Mouse (Mus musculus) liver, embryonic 15.5 days (tissue): Measurements from ENCODE around the gene Asic4. TPM values are rescaled to one million over a fixed set of nuclear protein-coding genes. Genes with fewer than 3 reads are reported as not detected.

ENCODE experiments used
- ATAC-seq: fragments of 200-750 bp; cut with Nextera tagmentation; 2 replicates; pipeline ENCODE4 v1.8.0; 2017; ENCODE audit warnings: moderate number of reproducible peaks, mild to moderate bottlenecking, moderate library complexity; ENCODE audit not compliant: insufficient read depth
- H3K27ac ChIP-seq: fragments of 300-500 bp; sonication (generic); replicated peaks from 2 replicates; pipeline ENCODE4 v1.5.1; 2015; ENCODE audit warnings: mild to moderate bottlenecking, inconsistent platforms
- H3K27me3 ChIP-seq: fragments of 300-500 bp; sonication (generic); 2 replicates; pipeline ENCODE4 v1.6.1; 2015; ENCODE audit warnings: mild to moderate bottlenecking, inconsistent platforms
- H3K36me3 ChIP-seq: fragments of 300-500 bp; sonication (generic); replicated peaks from 2 replicates; pipeline ENCODE4 v1.6.1; 2015; ENCODE audit warnings: moderate library complexity, mild to moderate bottlenecking, inconsistent platforms
- H3K4me1 ChIP-seq: fragments of 300-500 bp; sonication (generic); replicated peaks from 2 replicates; pipeline ENCODE4 v1.6.1; 2015; ENCODE audit warnings: inconsistent platforms
- H3K4me2 ChIP-seq: fragments of 300-500 bp; sonication (generic); 2 replicates; pipeline ENCODE4 v1.6.1; 2015; ENCODE audit warnings: moderate library complexity, mild to moderate bottlenecking, inconsistent platforms
- H3K4me3 ChIP-seq: fragments of 300-500 bp; sonication (generic); replicated peaks from 2 replicates; pipeline ENCODE4 v1.5.1; 2015; ENCODE audit warnings: mild to moderate bottlenecking, inconsistent platforms
- H3K9ac ChIP-seq: fragments of 300-500 bp; sonication (generic); 2 replicates; pipeline ENCODE4 v1.6.1; 2015; ENCODE audit warnings: moderate library complexity, mild to moderate bottlenecking, inconsistent platforms
- H3K9me3 ChIP-seq: fragments of 300-500 bp; sonication (generic); replicated peaks from 2 replicates; pipeline ENCODE4 v1.6.1; 2016; ENCODE audit warnings: inconsistent platforms
- whole genome bisulfite sequencing: fragments of 180-500 bp; shearing (Covaris S2); methylation state at CpG from one replicate; pipeline ENCODE4 v1.1.7; 2015; ENCODE audit warnings: mixed read lengths; ENCODE audit not compliant: insufficient replicate concordance; 5-methylcytosine and 5-hydroxymethylcytosine counted together
- polyA plus RNA-seq: library from polyadenylated mRNA; unstranded; fragments of >200 nt; fragmentation: Nextera tagmentation; extraction: Ambion mirVana; gene quantifications from 2 replicates; pipeline ENCODE4 v1.2.1, GENCODE M21; 2015

Gene Asic4
- polyA plus RNA-seq: 0.05 TPM in 1 of 2 replicates, not detected in the other

DNA sequence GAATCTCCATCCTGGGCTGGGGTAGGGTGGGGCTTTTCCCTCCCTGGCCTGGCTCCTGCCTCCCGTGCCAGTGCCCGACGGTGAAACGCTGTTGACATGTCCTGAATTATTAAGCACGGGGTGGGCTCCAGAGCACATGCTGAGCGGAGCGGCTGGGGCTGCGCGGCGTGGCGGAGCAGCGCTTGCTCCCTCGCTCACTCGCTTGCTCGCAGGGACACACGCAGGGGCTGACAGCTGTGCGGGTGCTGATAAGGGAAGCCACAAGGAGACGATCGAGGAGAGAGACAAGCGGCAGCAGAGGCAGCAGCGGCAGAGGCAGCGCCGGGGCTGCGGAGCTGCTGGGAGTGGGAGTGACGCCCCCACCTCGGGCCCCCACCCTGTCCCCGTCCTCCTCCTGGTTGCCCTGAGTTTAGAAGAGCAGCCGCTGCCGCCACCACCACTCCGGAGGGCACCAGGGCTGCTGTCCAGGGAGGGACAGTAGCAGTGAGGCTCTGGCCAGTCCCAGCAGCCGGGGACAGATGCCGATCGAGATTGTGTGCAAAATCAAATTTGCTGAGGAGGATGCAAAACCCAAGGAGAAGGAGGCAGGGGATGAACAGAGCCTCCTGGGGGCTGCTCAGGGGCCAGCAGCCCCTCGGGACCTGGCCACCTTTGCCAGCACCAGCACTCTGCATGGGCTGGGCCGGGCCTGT lies at the start of gene Asic4:
Asic4 (plus strand) TSS at position 123 of the 692 bp plus-strand sequence.
- peak within 1 kb of the TSS; percentile 66 for H3K4me2 ChIP-seq
- H3K4me3 ChIP-seq: peak within 1 kb of the TSS; percentile 38
- no peak within 1 kb of the TSS for H3K27ac ChIP-seq
- no peaks in the 10 kb centered on the region for H3K36me3 ChIP-seq
- H3K9me3 ChIP-seq: no peaks in the 10 kb centered on the region
- WGBS: 2% methylated on average over 35 of the region's 35 CpGs
- peak; percentile 43; the same call in 1 of the 2 replicates for ATAC-seq
- peaks cover 57% of the 10 kb centered on the region for H3K4me1 ChIP-seq
- H3K9ac ChIP-seq: 0 out of 2 replicates have a peak within 1 kb of the TSS, but pooled peaks have one; percentile 8
- H3K27me3 ChIP-seq: peaks cover 99% of the 10 kb centered on the region

DNA sequence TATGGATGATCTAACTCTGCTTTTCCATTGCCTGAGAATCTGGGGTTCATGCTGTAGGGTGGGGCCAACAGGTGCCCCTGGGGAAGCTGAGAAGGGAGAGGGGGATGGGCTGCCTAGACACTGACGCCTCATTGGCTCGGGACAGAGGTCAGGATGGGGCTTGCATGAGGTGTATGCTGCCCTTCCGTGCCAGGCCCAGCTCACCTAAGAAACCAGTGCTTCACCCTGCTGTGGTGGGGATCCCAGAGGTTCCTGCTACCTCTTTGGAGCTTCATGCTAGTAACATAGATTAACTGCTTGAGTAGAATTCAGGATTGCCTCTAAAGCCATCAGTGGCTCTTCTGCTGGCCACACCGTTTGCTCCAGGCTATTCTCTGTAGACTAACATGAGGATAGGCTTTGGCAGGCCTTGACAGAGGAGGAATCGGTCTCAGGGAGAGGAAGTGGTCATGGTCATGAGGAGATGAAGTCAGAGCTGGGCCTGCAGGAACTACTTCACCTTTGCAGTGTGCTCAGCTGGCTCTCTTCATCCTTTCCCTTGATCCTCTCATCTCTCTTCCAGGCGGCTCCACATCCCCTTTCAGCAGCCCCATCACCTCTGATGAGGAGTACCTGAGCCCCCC lies 49.6 kb upstream of the Asic4 start:
- peaks cover 5% of the 10 kb centered on the region; the same call in 1 of the 2 replicates for H3K27me3 ChIP-seq
- H3K4me1 ChIP-seq: peaks cover 19% of the 10 kb centered on the region
- H3K4me3 ChIP-seq: peak overlapping the region; percentile 16
- H3K27ac ChIP-seq: no peak overlapping the region
- H3K36me3 ChIP-seq: no peaks in the 10 kb centered on the region
- no peak overlapping the region for H3K9ac ChIP-seq
- peak overlapping the region; percentile 40 for H3K4me2 ChIP-seq
- no peaks in the 10 kb centered on the region for H3K9me3 ChIP-seq
- WGBS: 19% methylated on average over 6 of the region's 6 CpGs
- ATAC-seq: peak; percentile 20; the same call in 1 of the 2 replicates

DNA sequence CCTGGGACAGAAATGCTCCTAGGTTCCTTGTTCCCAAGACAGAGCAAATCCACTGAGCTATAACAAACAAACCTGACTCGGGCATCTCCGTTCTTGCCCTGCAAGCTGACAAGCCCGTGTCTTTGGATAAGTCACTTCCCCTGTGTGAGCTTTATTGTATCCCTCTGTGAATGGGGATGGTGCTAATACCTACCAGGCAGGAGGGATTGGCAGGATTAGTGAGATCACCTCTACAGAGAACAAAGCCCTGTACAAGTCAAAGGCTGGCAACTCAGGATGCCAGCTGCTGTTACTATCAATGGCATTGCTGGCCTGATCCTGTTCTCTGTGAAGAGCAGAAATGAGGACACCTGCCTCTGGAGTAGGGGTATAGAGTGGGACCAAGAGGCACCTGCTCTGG lies 44.7 kb upstream of the Asic4 start:
- 62% methylated on average over 3 of the region's 3 CpGs for WGBS
- H3K36me3 ChIP-seq: no peaks in the 10 kb centered on the region
- no peak overlapping the region for H3K27ac ChIP-seq
- no peaks in the 10 kb centered on the region; the same call in 1 of the 2 replicates for H3K27me3 ChIP-seq
- H3K4me1 ChIP-seq: 0 out of 2 replicates have a peak, but pooled peaks cover 2% of the 10 kb centered on the region
- H3K4me3 ChIP-seq: no peak overlapping the region
- no peak overlapping the region for H3K4me2 ChIP-seq
- no peak for ATAC-seq
- H3K9ac ChIP-seq: no peak overlapping the region
- H3K9me3 ChIP-seq: no peaks in the 10 kb centered on the region

DNA sequence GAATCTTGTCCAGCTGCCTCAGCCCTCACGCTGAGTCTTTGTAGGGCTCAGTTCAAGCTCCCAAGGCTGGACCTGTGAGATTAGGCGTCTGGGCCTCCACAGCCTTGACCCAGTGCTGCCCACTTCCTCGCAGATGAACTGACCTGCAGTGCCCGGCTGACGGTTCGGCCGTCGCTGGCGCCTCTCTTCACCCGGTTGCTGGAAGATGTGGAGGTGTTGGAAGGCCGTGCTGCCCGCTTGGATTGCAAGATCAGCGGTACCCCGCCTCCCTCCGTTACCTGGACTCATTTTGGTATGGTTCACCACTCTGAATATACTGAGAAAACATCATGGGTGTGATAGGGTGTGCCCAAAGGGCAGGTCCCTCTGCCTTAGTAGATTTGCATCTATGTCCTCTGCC lies 44.1 kb upstream of the Asic4 start:
- Histone ChIP-seq H3K4me3 (no peak overlapping the region), H3K9ac (no peak overlapping the region), H3K4me1 (no peaks in the 10 kb centered on the region), H3K27ac (no peak overlapping the region), H3K36me3 (no peaks in the 10 kb centered on the region), H3K27me3 (no peaks in the 10 kb centered on the region), H3K9me3 (no peaks in the 10 kb centered on the region), H3K4me2 (no peak overlapping the region)
- no peak for ATAC-seq
- 74% methylated on average over 15 of the region's 15 CpGs for WGBS

DNA sequence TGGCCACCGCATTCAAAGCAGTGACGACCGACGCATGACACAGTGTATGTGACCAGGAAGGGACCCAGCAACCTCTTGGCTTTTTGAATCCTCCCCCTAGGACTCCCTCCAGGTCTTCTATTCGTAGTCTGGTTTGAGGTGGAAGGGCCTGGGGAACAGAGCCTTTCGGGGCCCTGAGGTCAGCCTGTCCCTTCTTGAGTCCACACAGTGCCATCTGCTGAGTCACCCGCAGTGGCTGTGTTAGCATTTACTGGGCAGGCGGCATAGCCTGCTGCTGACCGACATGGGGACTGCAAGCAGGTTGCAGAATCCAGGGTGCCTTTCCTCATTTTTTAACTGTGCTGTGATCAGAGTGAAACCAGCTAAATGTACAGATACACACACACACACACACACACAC lies 43.2 kb upstream of the Asic4 start:
- Histone ChIP-seq H3K4me3 (no peak overlapping the region), H3K27ac (no peak overlapping the region), H3K9ac (no peak overlapping the region), H3K4me1 (no peaks in the 10 kb centered on the region), H3K9me3 (no peaks in the 10 kb centered on the region), H3K4me2 (no peak overlapping the region), H3K36me3 (no peaks in the 10 kb centered on the region), H3K27me3 (no peaks in the 10 kb centered on the region)
- ATAC-seq: no peak
- WGBS: 74% methylated on average over 9 of the region's 9 CpGs

DNA sequence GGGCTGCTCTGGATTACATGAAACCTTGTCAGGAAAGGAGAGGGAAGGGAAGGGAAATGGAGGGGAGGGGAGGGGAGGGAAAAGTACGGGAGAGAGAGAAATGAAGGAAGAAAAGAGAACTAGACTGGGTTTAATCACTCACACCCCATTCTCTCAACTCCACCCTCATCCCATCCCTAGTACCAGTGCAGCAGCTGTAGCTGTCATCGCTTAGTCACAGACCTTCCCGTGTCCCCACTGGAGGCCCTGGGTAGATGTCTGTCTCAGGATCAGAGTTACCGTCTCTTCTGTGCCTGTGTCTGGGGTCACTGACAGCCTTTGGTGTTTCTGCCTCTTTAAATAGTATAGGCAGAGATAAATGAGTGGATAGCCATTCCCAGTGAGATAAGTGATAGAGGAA lies 42.0 kb upstream of the Asic4 start:
- Histone ChIP-seq H3K36me3 (no peaks in the 10 kb centered on the region), H3K4me1 (no peaks in the 10 kb centered on the region), H3K27me3 (no peaks in the 10 kb centered on the region), H3K4me3 (no peak overlapping the region), H3K9me3 (no peaks in the 10 kb centered on the region), H3K4me2 (no peak overlapping the region), H3K27ac (no peak overlapping the region), H3K9ac (no peak overlapping the region)
- 61% methylated on average over 4 of the region's 4 CpGs for WGBS
- ATAC-seq: no peak

DNA sequence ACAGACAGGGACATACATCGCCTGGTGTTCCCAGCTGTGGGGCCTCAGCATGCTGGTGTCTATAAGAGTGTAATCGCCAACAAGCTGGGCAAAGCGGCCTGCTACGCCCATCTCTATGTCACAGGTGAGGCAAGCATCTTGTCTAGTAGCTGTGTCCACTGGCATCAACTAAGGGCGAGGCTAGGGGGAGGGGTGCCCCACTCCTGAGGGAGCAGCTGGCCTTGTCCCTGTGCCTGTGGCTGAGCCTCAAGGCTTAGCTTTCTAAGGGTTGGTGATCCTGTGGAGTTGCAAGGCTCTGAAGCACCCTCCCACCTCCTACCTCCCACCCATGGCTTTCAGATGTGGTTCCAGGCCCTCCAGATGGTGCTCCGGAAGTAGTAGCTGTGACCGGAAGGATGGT lies 40.3 kb upstream of the Asic4 start:
- WGBS: 68% methylated on average over 7 of the region's 7 CpGs
- no peaks in the 10 kb centered on the region; the same call in 1 of the 2 replicates for H3K27me3 ChIP-seq
- no peak for ATAC-seq

DNA sequence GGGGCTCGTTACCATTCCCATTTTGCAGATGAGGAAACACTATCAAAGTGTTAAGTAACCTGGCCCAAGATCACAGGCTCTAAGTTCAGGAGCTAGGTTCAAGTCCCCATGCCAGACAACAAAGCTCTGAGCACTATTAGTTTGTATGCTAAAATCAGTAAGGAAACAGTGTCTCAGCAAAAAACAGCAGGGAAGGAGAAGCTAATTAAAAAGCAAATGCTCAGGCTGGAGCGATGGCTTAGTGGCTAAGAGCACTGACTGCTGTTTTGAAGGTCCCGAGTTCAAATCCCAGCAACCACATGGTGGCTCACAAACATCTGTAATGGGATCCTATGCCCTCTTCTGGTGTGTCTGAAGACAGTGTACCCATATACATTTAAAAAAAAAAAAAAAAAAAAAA lies 38.0 kb upstream of the Asic4 start:
- Histone ChIP-seq H3K4me3 (no peak overlapping the region), H3K27me3 (no peaks in the 10 kb centered on the region; the same call in 1 of the 2 replicates), H3K9me3 (no peaks in the 10 kb centered on the region), H3K9ac (no peak overlapping the region), H3K4me1 (no peaks in the 10 kb centered on the region), H3K27ac (no peak overlapping the region), H3K4me2 (no peak overlapping the region), H3K36me3 (no peaks in the 10 kb centered on the region)
- 64% methylated on average over 3 of the region's 3 CpGs for WGBS
- ATAC-seq: no peak

More for the DNA sequence above, 40.3 kb upstream of the Asic4 start:
- no peak overlapping the region for H3K9ac ChIP-seq
- H3K4me2 ChIP-seq: no peak overlapping the region
- no peak overlapping the region for H3K4me3 ChIP-seq
- H3K4me1 ChIP-seq: no peaks in the 10 kb centered on the region
- H3K36me3 ChIP-seq: no peaks in the 10 kb centered on the region
- H3K9me3 ChIP-seq: no peaks in the 10 kb centered on the region
- H3K27ac ChIP-seq: no peak overlapping the region

DNA sequence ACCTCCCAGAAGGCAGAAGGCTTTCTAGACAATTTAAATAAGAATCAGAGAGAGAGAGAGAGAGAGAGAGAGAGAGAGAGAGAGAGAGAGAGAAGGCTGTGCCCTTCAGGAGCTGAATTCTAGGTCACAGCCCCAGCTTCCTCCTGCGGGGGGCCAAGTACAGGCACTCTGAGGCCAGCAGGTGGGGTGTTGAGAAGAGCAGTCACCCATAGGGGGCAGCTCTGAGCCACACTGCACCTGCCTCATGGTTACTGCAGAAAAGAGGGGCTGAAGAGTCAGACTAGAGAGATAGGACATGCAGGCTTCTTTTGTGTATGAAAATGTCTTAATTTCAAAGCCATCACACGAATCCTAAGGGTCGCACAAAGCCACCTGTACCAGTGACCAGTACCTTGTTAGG lies 36.5 kb upstream of the Asic4 start:
- no peaks in the 10 kb centered on the region for H3K36me3 ChIP-seq
- ATAC-seq: no peak
- WGBS: 50% methylated on average over 3 of the region's 3 CpGs
- no peak overlapping the region for H3K27ac ChIP-seq
- no peaks in the 10 kb centered on the region for H3K9me3 ChIP-seq
- H3K4me1 ChIP-seq: no peaks in the 10 kb centered on the region
- H3K4me3 ChIP-seq: no peak overlapping the region
- no peaks in the 10 kb centered on the region; the same call in 1 of the 2 replicates for H3K27me3 ChIP-seq
- H3K9ac ChIP-seq: no peak overlapping the region
- H3K4me2 ChIP-seq: no peak overlapping the region

DNA sequence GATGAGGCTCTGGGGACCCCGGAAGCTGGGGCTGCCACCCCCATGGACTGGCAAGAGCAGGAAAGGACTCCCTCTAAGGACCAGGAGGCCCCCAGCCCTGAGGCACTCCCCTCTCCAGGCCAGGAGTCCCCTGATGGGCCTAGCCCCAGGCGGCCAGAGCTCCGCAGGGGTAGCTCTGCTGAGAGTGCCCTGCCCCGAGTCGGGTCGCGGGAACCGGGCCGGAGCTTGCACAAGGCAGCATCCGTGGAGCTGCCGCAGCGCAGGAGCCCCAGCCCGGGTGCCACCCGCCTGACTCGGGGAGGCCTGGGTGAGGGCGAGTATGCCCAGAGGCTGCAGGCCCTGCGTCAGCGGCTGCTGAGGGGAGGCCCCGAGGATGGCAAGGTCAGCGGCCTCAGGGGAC lies 28.4 kb upstream of the Asic4 start:
- no peaks in the 10 kb centered on the region for H3K36me3 ChIP-seq
- H3K9ac ChIP-seq: no peak overlapping the region
- peaks cover 11% of the 10 kb centered on the region for H3K4me1 ChIP-seq
- no peak for ATAC-seq
- 6% methylated on average over 20 of the region's 20 CpGs for WGBS
- H3K4me3 ChIP-seq: no peak overlapping the region
- H3K27ac ChIP-seq: no peak overlapping the region
- no peaks in the 10 kb centered on the region for H3K9me3 ChIP-seq
- peaks cover 71% of the 10 kb centered on the region for H3K27me3 ChIP-seq
- no peak overlapping the region for H3K4me2 ChIP-seq

DNA sequence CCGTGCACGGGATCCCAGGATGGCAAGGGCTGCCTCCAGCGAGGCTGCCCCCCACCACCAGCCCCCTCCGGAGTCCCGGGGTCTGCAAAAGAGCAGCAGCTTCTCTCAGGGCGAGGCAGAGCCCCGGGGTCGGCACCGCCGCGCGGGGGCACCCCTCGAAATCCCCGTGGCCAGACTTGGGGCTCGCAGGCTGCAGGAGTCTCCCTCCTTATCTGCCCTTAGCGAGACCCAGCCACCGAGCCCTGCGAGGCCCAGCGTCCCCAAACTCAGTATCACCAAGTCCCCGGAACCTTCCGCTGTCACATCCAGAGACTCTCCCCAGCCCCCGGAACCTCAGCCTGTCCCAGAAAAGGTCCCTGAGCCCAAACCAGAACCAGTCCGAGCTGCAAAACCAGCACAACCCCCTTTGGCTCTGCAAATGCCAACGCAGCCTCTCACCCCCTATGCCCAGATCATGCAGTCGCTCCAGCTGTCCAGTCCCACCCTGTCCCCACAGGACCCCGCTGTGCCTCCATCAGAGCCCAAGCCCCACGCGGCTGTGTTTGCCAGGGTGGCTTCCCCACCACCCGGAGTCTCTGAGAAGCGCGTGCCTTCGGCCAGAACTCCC lies 27.9 kb upstream of the Asic4 start:
- H3K27ac ChIP-seq: no peak overlapping the region
- peak overlapping the region; percentile 52 for H3K4me2 ChIP-seq
- 4% methylated on average over 32 of the region's 32 CpGs for WGBS
- no peaks in the 10 kb centered on the region for H3K36me3 ChIP-seq
- peak overlapping the region; percentile 23; the same call in 1 of the 2 replicates for H3K4me3 ChIP-seq
- no peak for ATAC-seq
- H3K9me3 ChIP-seq: no peaks in the 10 kb centered on the region
- peaks cover 76% of the 10 kb centered on the region for H3K27me3 ChIP-seq
- H3K9ac ChIP-seq: no peak overlapping the region
- H3K4me1 ChIP-seq: peaks cover 11% of the 10 kb centered on the region
